Mouse (Mus musculus): ENCODE data around the gene Inpp4b. TPM values are rescaled to one million over a fixed set of nuclear protein-coding genes. Genes with fewer than 3 reads are reported as not detected.

Gene Inpp4b
- polyA plus RNA-seq, 1 experiment from 2014 or later: 5.0 TPM

DNA sequence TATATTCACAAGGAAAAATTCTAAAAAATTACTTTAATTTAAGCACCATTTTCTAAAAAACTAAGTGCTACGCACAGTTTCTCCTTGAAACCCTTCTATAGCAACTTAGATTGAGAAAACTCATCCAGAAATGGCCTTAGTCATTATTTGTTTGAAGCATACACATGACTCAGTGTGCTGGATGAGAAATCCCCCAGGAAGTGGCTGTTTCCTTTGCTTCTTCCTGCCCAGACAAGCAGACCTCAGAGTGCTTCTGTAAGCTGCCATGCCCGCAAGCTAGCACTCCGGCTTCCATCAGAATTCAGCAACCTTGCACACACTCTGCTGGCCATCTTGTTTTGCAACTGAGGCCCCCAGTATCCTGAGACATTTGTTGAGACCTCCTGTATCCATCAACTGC lies 414.3 kb downstream of the Inpp4b start:
- Histone ChIP-seq H3K27ac (replicated peaks) (no peak overlapping the region), H3K27me3 (no peaks in the 10 kb centered on the region), H3K9me3 (no peaks in the 10 kb centered on the region), H3K4me2 (replicated peaks) (no peak overlapping the region), H3K4me1 (no peaks in the 10 kb centered on the region), H3K9ac (replicated peaks) (no peak overlapping the region), H3K36me3 (no peaks in the 10 kb centered on the region), H3K4me3 (no peak overlapping the region)
- WGBS: 90% methylated on average over 3 of the region's 3 CpGs
- ATAC-seq (ENCODE audit: low FRiP score, low read depth): no peak

DNA sequence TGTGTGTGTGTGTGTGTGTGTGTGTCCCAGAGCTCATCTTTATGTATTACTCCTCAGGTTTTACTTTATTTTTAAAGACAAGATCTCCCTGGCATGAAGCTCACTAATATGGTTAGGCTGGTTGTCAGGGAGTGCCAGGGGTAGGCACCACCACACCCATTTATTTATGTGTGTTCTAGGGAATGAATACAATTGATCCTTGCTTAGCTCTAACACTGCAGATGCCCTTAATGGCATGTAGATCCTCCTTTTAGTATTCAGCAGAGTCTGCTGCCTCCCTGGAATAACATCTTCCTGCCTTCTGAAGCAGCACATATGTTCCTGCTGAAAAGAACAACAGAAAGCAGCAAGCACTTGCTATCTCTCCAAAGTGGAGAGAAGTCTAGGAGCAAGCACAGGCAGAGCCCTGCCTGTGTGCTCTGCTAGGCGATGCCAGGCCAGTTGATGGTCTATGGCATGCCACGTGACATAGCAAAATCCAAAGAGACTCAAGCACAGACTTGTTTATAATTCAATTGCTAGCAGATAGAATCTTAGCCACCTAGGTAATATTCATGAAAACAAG lies 415.3 kb downstream of the Inpp4b start:
- peak; percentile 34; the same call in 1 of the 2 replicates for ATAC-seq (ENCODE audit: low FRiP score, low read depth)
- Histone ChIP-seq H3K27ac (replicated peaks) (no peak overlapping the region), H3K27me3 (no peaks in the 10 kb centered on the region), H3K4me2 (replicated peaks) (no peak overlapping the region), H3K4me1 (no peaks in the 10 kb centered on the region), H3K36me3 (no peaks in the 10 kb centered on the region), H3K9ac (replicated peaks) (no peak overlapping the region), H3K9me3 (no peaks in the 10 kb centered on the region), H3K4me3 (no peak overlapping the region)
- 89% methylated on average over 2 of the region's 2 CpGs for WGBS

DNA sequence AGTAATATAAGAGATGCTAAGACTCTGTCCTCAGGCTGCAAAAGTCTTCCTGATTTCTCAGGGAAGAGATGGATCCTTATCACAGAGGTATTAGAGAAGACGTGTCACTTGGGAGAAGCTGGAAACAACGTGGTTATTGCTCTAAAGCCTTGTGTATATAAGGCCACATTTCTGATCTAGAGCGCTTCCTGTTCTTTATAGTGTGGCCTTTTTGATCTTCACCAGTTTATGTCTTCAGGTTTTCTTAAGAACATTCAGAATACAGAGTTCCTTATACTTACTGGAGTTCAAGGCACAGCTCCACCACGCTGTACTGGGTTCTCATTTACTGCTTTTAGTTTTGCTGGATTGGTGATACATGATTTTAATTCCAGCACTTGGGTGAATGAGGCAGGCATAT lies 419.1 kb downstream of the Inpp4b start:
- H3K9me3 ChIP-seq: no peaks in the 10 kb centered on the region
- no peak for ATAC-seq (ENCODE audit: low FRiP score, low read depth)
- WGBS: 83% methylated on average over 4 of the region's 4 CpGs

DNA sequence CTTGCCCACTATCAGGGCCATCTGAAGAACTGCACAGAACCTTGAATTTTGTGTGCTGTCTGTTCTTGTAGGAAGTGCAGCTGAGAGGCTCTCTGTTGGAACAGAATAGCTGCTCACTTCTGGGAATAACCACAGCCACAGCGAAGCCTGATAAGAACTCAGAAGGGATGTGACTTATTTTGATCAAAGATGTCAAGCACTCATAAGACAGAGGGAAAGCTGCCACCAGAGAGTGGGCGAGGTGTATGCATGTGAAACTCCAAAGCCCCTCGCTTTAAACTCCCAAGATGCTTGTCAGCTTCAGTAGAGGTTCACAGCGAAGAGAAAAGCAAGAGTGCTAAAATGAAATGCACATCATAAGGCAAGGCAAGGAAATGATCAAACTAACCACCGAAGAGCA lies 423.7 kb downstream of the Inpp4b start:
- Histone ChIP-seq H3K4me2 (replicated peaks) (no peak overlapping the region), H3K4me1 (peaks cover 17% of the 10 kb centered on the region; the same call in 1 of the 2 replicates), H3K27ac (replicated peaks) (no peak overlapping the region), H3K36me3 (no peaks in the 10 kb centered on the region), H3K27me3 (no peaks in the 10 kb centered on the region), H3K9ac (replicated peaks) (no peak overlapping the region), H3K9me3 (no peaks in the 10 kb centered on the region), H3K4me3 (no peak overlapping the region)
- ATAC-seq (ENCODE audit: low FRiP score, low read depth): no peak
- 91% methylated on average over 5 of the region's 5 CpGs for WGBS

More for the DNA sequence above, 419.1 kb downstream of the Inpp4b start:
- Histone ChIP-seq H3K4me1 (no peaks in the 10 kb centered on the region), H3K27me3 (no peaks in the 10 kb centered on the region), H3K27ac (replicated peaks) (no peak overlapping the region), H3K9ac (replicated peaks) (no peak overlapping the region), H3K4me2 (replicated peaks) (no peak overlapping the region), H3K36me3 (no peaks in the 10 kb centered on the region), H3K4me3 (no peak overlapping the region)

DNA sequence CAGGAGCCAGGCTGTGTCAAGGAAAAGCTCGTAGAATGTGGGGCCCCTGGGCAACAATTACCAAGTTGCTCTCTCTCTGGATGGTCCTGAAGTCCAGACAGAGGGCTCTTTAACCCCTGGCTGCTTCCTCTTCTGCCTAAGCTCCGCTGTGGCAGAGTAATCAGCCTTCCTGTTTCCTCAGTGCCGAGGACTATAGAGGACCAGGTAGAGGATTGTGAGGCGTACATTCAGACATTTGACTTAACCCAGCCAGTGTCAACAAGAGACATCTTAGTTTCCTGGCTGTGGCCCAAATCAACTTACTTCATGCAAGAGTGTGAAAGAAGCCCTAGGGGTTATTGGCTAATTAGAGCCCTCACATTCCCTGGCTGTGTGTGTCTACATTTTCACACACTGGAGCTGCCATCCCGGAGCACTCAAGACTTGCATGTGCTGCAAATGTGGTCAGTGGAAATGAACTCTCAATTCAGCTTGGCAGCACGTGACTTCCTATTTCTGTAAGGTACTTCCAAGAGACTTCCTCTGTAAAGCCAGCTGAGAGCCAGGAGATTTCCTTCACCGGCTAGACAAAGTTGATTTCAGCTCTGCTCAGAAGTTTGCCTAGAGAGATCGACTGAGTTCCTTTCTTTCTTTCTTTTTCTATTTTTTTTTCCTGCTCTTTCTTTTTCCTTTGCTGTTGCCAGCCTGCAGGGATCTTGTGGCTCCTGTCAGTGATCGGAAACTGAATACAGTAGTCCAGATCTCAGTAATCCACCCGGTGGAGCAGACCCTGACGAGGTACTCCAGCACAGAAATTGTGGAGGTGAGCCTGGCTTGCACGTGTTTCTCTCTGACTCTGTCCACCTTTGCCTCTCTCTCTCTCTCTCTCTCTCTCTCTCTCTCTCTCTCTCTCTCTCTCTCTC lies 425.3 kb downstream of the Inpp4b start:
- no peak overlapping the region for H3K4me3 ChIP-seq
- 24% methylated on average over 12 of the region's 12 CpGs for WGBS
- H3K4me1 ChIP-seq: peaks cover 17% of the 10 kb centered on the region; the same call in 1 of the 2 replicates
- H3K36me3 ChIP-seq: no peaks in the 10 kb centered on the region
- H3K27me3 ChIP-seq: no peaks in the 10 kb centered on the region
- H3K27ac ChIP-seq (replicated peaks): 0 out of 2 replicates have a peak overlapping the region, but pooled peaks have one; percentile 25
- peak overlapping the region; percentile 25; the same call in 1 of the 2 replicates for H3K4me2 ChIP-seq (replicated peaks)
- ATAC-seq (ENCODE audit: low FRiP score, low read depth): peak; percentile 39; the same call in 1 of the 2 replicates
- no peaks in the 10 kb centered on the region for H3K9me3 ChIP-seq
- H3K9ac ChIP-seq (replicated peaks): no peak overlapping the region

DNA sequence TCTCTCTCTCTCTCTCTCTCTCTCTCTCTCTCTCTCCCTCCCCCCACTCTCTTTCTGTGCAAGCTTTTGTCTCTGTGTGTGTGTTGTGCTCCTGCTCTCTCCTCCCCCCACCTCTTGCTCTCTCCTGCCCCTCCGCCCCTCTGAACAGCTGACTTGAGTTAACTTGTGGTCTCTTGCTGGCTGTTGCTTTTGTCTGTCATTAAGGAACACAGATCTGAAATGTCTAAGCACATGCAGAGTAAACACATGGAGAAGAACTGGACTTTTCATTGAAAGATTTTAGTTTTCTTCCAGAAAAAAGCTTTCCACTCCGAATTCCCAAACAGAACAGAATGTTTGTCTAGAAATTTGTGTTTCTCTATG lies 425.9 kb downstream of the Inpp4b start:
- 38% methylated on average over 2 of the region's 2 CpGs for WGBS
- Histone ChIP-seq H3K27ac (replicated peaks) (no peak overlapping the region), H3K9ac (replicated peaks) (no peak overlapping the region), H3K9me3 (no peaks in the 10 kb centered on the region), H3K36me3 (no peaks in the 10 kb centered on the region), H3K4me1 (peaks cover 17% of the 10 kb centered on the region; the same call in 1 of the 2 replicates), H3K4me2 (replicated peaks) (peak overlapping the region; percentile 25; the same call in 1 of the 2 replicates), H3K27me3 (no peaks in the 10 kb centered on the region), H3K4me3 (no peak overlapping the region)
- no peak for ATAC-seq (ENCODE audit: low FRiP score, low read depth)

DNA sequence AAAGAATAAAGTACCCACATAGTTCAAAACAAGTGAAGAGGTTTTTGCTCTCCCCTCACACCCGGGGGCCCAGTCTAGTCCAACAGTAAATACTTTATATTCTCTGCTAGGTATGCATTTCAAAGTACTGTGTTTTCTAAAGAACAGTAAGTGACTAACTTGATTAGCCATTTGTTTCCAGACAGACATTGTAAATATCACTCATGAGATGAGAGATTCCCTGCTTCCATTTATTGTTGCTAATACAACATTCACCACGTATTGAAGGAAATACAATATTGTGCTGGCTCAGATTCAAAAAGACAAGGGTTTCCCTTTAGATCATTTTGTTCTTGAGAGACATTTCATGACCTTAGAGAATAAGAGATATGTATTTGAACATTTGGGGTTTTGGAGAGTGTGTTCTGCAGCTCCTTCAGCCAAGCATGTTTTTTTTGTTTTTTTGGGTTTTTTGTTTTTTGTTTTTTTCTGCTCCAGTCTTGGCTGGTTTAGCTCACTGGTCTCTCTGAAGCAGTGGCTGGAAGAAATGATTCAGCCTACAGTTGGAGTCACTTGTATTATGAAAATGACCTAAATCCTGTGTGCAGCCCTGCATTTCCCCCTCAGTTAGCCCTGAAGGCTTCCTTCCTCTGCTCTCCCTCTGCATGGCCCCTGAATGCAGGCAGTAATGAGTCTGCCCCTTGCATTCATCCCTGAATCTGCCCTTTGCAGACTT lies 426.5 kb downstream of the Inpp4b start:
- Histone ChIP-seq H3K27me3 (no peaks in the 10 kb centered on the region), H3K27ac (replicated peaks) (no peak overlapping the region), H3K9me3 (no peaks in the 10 kb centered on the region), H3K4me1 (peaks cover 17% of the 10 kb centered on the region; the same call in 1 of the 2 replicates), H3K4me3 (no peak overlapping the region), H3K9ac (replicated peaks) (no peak overlapping the region), H3K36me3 (no peaks in the 10 kb centered on the region), H3K4me2 (replicated peaks) (no peak overlapping the region)
- ATAC-seq (ENCODE audit: low FRiP score, low read depth): no peak
- 72% methylated on average over 2 of the region's 2 CpGs for WGBS

DNA sequence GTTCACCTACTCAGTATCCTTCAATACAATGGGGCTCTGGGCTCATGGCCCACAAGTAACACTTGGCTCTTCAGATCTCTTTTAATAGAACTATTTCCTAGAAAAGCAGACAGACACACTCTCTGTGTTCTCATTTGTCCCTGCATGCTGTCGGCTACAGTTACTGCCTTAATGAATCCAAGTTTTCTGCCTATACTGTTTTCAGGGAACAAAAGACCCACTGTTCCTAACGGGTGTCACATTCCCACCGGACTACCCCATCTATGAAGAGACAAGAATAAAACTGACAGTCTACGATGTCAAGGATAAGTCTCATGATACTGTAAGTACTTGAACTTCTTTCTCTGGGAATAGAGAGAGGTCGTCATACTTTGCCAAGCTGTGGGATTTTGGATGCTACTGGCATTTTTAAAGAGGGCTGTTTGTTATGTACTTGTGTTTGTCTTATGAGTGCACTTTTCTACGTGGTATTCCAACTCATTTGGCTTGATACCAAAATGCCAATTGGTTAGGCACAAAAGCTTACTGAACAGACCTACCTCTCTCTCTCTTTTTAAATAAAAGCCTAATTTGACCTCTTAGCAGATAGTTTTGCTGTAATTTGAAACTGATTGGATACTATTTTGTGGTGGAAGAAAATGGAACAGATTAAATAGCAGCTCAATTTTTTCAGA lies 428.4 kb downstream of the Inpp4b start:
- Histone ChIP-seq H3K9me3 (no peaks in the 10 kb centered on the region), H3K27me3 (no peaks in the 10 kb centered on the region), H3K36me3 (no peaks in the 10 kb centered on the region), H3K27ac (replicated peaks) (no peak overlapping the region), H3K9ac (replicated peaks) (no peak overlapping the region), H3K4me1 (peaks cover 17% of the 10 kb centered on the region; the same call in 1 of the 2 replicates), H3K4me3 (no peak overlapping the region), H3K4me2 (replicated peaks) (no peak overlapping the region)
- peak; percentile 68 for ATAC-seq (ENCODE audit: low FRiP score, low read depth)
- 67% methylated on average over 6 of the region's 6 CpGs for WGBS

DNA sequence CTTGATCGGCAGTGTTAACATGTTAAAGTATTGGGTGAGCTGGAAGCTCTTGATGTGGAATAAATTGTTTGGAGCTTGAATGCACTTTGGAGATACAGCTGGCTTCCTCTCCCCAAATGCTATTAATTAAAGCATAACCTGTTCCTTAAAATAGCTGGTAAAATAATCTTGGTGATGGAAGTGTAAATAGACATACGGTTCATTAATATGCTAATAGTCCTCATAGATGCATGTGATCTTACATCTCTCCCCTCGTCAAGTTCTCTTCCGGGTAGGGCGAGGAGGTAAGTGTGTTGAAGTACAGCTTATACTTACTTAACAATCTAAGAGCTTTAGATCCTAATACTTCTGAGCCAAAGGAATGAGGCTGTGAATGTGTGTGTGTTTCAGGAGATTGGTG lies 430.5 kb downstream of the Inpp4b start:
- H3K27me3 ChIP-seq: no peaks in the 10 kb centered on the region
- H3K9ac ChIP-seq (replicated peaks): no peak overlapping the region
- WGBS: 84% methylated on average over 5 of the region's 5 CpGs
- no peaks in the 10 kb centered on the region for H3K9me3 ChIP-seq
- no peak for ATAC-seq (ENCODE audit: low FRiP score, low read depth)
- peaks cover 9% of the 10 kb centered on the region; the same call in 1 of the 2 replicates for H3K4me1 ChIP-seq
- no peak overlapping the region for H3K4me3 ChIP-seq
- H3K36me3 ChIP-seq: no peaks in the 10 kb centered on the region
- H3K27ac ChIP-seq (replicated peaks): no peak overlapping the region
- H3K4me2 ChIP-seq (replicated peaks): no peak overlapping the region

DNA sequence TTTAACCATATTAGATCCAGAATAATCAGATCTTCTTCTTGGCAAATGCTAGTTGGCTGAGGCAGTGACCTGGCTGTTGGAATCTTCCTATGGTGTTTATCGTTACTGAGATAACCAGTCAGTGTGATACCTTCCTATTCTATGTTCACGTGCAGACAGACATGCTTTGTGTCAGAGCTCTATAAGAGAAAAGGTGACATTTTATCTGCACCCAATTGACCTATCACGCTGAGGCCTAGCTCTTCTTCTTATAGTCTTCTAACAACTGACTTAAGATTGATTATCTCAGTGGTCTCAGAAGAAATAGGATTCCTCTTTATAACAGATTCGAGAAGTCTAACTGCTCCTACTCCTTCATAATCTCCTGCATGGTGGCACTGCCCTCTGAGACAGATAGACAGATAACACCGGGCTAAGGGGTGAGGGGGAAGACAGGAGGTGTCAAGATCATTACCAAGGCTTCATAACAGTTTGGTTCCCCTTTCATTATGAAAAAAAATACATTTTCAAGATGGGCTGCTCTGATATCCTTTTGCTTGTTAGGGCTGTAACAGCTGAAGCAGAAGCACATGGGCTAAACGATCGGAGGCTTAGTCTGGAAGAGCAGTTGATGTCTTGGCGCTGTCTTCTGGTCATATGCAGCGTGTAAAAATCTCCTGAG lies 431.1 kb downstream of the Inpp4b start:
- no peak overlapping the region for H3K27ac ChIP-seq (replicated peaks)
- no peak overlapping the region for H3K4me3 ChIP-seq
- no peak for ATAC-seq (ENCODE audit: low FRiP score, low read depth)
- H3K9me3 ChIP-seq: no peaks in the 10 kb centered on the region
- H3K9ac ChIP-seq (replicated peaks): no peak overlapping the region
- 0 out of 2 replicates have a peak, but pooled peaks cover 4% of the 10 kb centered on the region for H3K4me1 ChIP-seq
- WGBS: 85% methylated on average over 9 of the region's 9 CpGs
- no peaks in the 10 kb centered on the region for H3K27me3 ChIP-seq
- H3K36me3 ChIP-seq: no peaks in the 10 kb centered on the region
- H3K4me2 ChIP-seq (replicated peaks): no peak overlapping the region

DNA sequence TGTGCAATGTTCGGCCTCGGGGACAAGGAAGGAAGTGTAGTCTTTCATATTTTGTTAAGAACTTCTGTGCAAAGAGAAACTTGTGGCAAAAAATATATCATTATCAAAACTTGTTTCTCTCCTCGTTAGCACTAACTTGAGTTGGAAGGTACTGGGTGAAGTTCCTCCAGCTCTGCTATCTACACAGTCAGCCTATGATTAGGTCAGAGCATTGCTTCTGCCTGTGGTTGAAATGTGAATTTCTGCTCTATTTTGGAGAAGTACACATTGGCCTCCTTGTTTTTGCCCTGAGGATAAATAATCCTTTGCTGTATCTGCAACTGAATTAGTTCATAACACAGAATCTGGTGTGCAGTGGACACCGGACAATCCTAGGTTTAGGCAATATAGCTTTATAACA lies 431.7 kb downstream of the Inpp4b start:
- 89% methylated on average over 4 of the region's 4 CpGs for WGBS
- ATAC-seq (ENCODE audit: low FRiP score, low read depth): no peak
- no peak overlapping the region for H3K9ac ChIP-seq (replicated peaks)
- no peaks in the 10 kb centered on the region for H3K36me3 ChIP-seq
- no peak overlapping the region for H3K4me3 ChIP-seq
- no peak overlapping the region for H3K27ac ChIP-seq (replicated peaks)
- H3K27me3 ChIP-seq: no peaks in the 10 kb centered on the region
- no peak overlapping the region for H3K4me2 ChIP-seq (replicated peaks)
- 0 out of 2 replicates have a peak, but pooled peaks cover 4% of the 10 kb centered on the region for H3K4me1 ChIP-seq
- H3K9me3 ChIP-seq: no peaks in the 10 kb centered on the region
